Mouse (Mus musculus) heart, embryonic 13.5 days (tissue): ENCODE data around the gene Pnldc1. TPM values are rescaled to one million over a fixed set of nuclear protein-coding genes. Genes with fewer than 3 reads are reported as not detected.
"Not testable (repeated sequence)": the region's sequence is repeated elsewhere in the genome, so short reads cannot be mapped to it uniquely, and the experiment has no call there.

Source experiments
- ATAC-seq: fragments of 200-750 bp; cut with Nextera tagmentation; 2 replicates; pipeline ENCODE4 v1.8.0; 2017; ENCODE audit warnings: moderate TSS enrichment; ENCODE audit not compliant: insufficient number of reproducible peaks, low FRiP score, low TSS enrichment; ENCODE audit errors: extremely low read depth
- H3K27ac ChIP-seq: fragments of 300-500 bp; sonication (generic); replicated peaks from 2 replicates; pipeline ENCODE4 v1.5.1; 2015; ENCODE audit warnings: moderate library complexity, mild to moderate bottlenecking, inconsistent platforms
- H3K27me3 ChIP-seq: fragments of 300-500 bp; sonication (generic); replicated peaks from 2 replicates; pipeline ENCODE4 v1.6.1; 2015; ENCODE audit warnings: mild to moderate bottlenecking, inconsistent platforms
- H3K36me3 ChIP-seq: fragments of 300-500 bp; sonication (generic); 2 replicates; pipeline ENCODE4 v1.6.1; 2015; ENCODE audit warnings: mild to moderate bottlenecking, inconsistent platforms
- H3K4me1 ChIP-seq: fragments of 300-500 bp; sonication (generic); 2 replicates; pipeline ENCODE4 v1.6.1; 2015; ENCODE audit warnings: inconsistent platforms
- H3K4me2 ChIP-seq: fragments of 300-500 bp; sonication (generic); 2 replicates; pipeline ENCODE4 v1.6.1; 2015; ENCODE audit warnings: inconsistent platforms, mild to moderate bottlenecking, moderate library complexity
- H3K4me3 ChIP-seq: fragments of 300-500 bp; sonication (generic); 2 replicates; pipeline ENCODE4 v1.5.1; 2015; ENCODE audit warnings: moderate library complexity, mild to moderate bottlenecking, inconsistent platforms
- H3K9ac ChIP-seq: fragments of 300-500 bp; sonication (generic); 2 replicates; pipeline ENCODE4 v1.6.1; 2015; ENCODE audit warnings: inconsistent platforms, mild to moderate bottlenecking, moderate library complexity
- H3K9me3 ChIP-seq: fragments of 300-500 bp; sonication (generic); 2 replicates; pipeline ENCODE4 v1.6.1; 2016; ENCODE audit warnings: inconsistent platforms
- WGBS: fragments of 180-500 bp; shearing (Covaris S2); methylation state at CpG from one replicate; pipeline ENCODE4 v1.1.7; 2015; ENCODE audit warnings: mixed read lengths; 5-methylcytosine and 5-hydroxymethylcytosine counted together
- polyA plus RNA-seq: library from polyadenylated mRNA; unstranded; fragments of >200 nt; fragmentation: Nextera tagmentation; extraction: Ambion mirVana; gene quantifications from 2 replicates; pipeline ENCODE4 v1.2.1, GENCODE M21; 2015

Gene Pnldc1
- polyA plus RNA-seq, 1 experiment from 2014 or later = 1.0 TPM

- ATAC-seq = no peak
- H3K27ac ChIP-seq = no peak overlapping the region
- H3K9ac ChIP-seq = no peak overlapping the region
- no peaks in the 10 kb centered on the region for H3K9me3 ChIP-seq
- no peak overlapping the region for H3K4me2 ChIP-seq
- no peaks in the 10 kb centered on the region for H3K27me3 ChIP-seq
- WGBS = 79% methylated on average over 1 of the region's 1 CpGs
- H3K4me3 ChIP-seq = no peak overlapping the region
- H3K4me1 ChIP-seq = no peaks in the 10 kb centered on the region
- peaks cover 61% of the 10 kb centered on the region for H3K36me3 ChIP-seq
Observed at GRCm38 (mm10) chr17:12904349-12904748, 5.7 kb downstream of the Pnldc1 start.

DNA sequence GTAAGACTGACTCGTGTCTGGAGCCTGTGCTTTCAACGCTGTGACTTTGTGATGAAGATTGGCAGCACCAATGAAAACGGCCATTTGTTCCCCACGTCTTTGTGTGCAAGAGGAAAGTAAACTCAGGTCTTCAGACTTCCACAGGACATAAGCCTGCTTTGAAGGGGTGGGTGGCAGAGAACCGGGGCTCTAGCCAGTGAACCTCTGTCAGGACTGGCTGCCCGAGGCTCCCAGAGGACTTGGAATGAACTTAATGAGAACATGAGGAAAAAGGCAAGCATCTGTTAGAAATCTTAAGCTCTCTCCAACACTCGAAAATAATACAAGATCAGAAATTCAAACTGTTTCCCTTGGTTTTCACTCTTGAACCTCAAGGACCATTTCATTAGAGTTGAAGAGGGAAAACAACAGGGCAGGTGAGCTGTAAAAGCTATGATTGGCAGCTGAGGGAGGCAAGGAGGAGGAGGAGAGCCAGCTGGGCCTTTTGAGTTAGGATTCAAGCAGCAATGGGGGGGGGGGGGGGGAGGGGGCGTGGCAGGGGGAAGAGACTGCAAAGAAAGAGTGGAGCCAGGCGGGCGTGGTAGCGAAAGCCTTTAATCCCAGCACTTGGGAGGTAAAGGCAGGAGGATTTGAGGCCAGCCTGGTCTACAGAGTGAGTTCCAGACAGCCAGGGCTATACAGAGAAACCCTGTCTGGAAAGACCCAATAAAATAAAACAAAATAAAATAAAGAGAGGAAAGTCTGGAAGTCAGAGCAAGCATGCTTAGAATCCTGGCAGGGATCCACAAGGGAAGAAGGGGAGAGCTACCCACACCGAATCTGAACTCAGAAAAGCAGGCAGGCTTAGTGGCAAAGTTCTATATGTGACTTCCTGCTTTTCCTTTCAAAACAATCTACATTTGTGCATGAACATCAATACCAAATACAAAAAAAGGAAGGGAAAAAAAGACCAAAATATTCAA, 6.4 kb downstream of the Pnldc1 start:
- 59% methylated on average over 11 of the region's 12 CpGs for WGBS
- Histone ChIP-seq H3K4me3 (no peak overlapping the region), H3K9ac (no peak overlapping the region), H3K36me3 (peaks cover 63% of the 10 kb centered on the region), H3K9me3 (no peaks in the 10 kb centered on the region), H3K4me1 (no peaks in the 10 kb centered on the region), H3K27ac (no peak overlapping the region), H3K4me2 (no peak overlapping the region), H3K27me3 (no peaks in the 10 kb centered on the region)
- no peak for ATAC-seq

- 94% methylated on average over 6 of the region's 6 CpGs for WGBS
- Histone ChIP-seq H3K36me3 (peaks cover 64% of the 10 kb centered on the region), H3K9ac (no peak overlapping the region), H3K9me3 (no peaks in the 10 kb centered on the region), H3K4me2 (no peak overlapping the region), H3K4me3 (no peak overlapping the region), H3K4me1 (no peaks in the 10 kb centered on the region), H3K27ac (no peak overlapping the region), H3K27me3 (no peaks in the 10 kb centered on the region)
- ATAC-seq = no peak
Observed at GRCm38 (mm10) chr17:12902291-12902690, 7.7 kb downstream of the Pnldc1 start.

GRCm38 (mm10) chr17:12898607-12899006, 11.4 kb downstream of the Pnldc1 start:
- not testable (repeated sequence) for H3K4me2 ChIP-seq, H3K27me3 ChIP-seq, H3K9ac ChIP-seq, H3K4me3 ChIP-seq, H3K4me1 ChIP-seq, ATAC-seq, H3K27ac ChIP-seq, H3K9me3 ChIP-seq
- WGBS = 55% methylated on average over 2 of the region's 2 CpGs
- H3K36me3 ChIP-seq = peaks cover 64% of the 10 kb centered on the region

DNA sequence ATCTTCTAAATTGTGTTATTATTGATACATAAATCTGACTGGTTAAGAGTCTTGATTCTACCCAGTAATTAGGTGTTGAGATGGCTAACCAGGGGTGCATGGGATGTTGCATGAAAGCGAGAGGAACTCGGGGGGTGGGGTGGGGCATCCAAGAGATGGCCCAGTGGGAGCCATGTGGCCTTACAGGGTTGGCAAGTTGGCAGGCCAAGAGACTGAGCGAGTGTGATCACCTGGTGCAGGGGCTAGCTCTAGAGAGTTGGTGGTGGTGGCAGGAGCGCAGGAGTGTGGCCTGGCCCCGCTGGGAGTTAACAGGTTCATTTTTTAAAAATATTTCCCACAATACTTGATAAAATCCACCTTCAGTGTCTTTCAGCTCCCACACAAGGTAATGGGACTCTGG, 12.4 kb downstream of the Pnldc1 start:
- 79% methylated on average over 5 of the region's 5 CpGs for WGBS
- no peak overlapping the region for H3K4me3 ChIP-seq
- H3K4me1 ChIP-seq = no peaks in the 10 kb centered on the region
- no peaks in the 10 kb centered on the region for H3K27me3 ChIP-seq
- H3K4me2 ChIP-seq = no peak overlapping the region
- H3K9me3 ChIP-seq = no peaks in the 10 kb centered on the region
- peaks cover 57% of the 10 kb centered on the region for H3K36me3 ChIP-seq
- no peak for ATAC-seq
- no peak overlapping the region for H3K27ac ChIP-seq
- no peak overlapping the region for H3K9ac ChIP-seq

DNA sequence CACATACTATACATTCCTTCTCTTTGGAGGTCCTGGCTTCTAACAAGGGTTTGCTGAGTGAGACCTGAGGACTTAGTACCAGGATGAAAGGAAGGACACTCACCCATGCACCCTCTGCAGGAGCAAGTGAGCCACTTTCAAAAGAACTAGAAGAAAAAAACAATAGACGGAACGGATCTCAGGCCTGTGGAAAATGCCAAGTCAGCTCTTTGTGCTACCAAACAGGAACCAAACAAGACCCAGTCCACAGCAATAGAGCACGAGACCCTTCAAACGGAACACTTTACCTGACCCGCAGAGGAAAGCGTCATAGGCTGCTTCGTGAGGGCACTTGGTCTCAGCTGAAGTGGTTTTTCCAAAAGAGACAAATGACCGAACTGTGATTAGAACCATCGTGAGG, 18.0 kb downstream of the Pnldc1 start:
- H3K36me3 ChIP-seq = peaks cover 40% of the 10 kb centered on the region
- no peaks in the 10 kb centered on the region for H3K27me3 ChIP-seq
- no peak overlapping the region for H3K27ac ChIP-seq
- no peak for ATAC-seq
- H3K4me2 ChIP-seq = no peak overlapping the region
- H3K9ac ChIP-seq = no peak overlapping the region
- peaks cover 11% of the 10 kb centered on the region for H3K4me1 ChIP-seq
- H3K4me3 ChIP-seq = no peak overlapping the region
- H3K9me3 ChIP-seq = no peaks in the 10 kb centered on the region
- WGBS = 75% methylated on average over 9 of the region's 9 CpGs

DNA sequence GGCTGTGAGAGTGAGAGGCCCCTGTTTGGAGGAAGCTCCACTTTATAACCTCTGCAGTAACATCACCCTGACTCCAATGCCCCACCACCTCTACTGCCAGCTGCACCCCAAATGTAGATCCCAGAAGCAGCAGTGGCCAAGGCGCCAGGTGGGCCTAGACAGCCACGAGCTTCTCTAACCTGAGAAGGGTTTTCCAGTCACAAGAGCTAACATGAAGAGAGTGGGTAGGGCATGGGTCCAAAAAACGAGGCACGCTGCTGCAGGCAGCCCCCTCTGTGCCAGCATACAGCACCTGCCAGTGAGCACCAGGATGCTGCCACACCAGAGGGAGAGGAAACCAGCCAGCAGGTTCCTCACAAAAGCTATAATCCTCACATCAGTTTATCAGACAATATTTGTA, 19.0 kb downstream of the Pnldc1 start:
- Histone ChIP-seq H3K4me1 (peaks cover 17% of the 10 kb centered on the region), H3K36me3 (peaks cover 35% of the 10 kb centered on the region), H3K4me2 (no peak overlapping the region), H3K27me3 (no peaks in the 10 kb centered on the region), H3K9ac (no peak overlapping the region), H3K27ac (no peak overlapping the region), H3K4me3 (no peak overlapping the region), H3K9me3 (no peaks in the 10 kb centered on the region)
- no peak for ATAC-seq
- WGBS = 87% methylated on average over 4 of the region's 4 CpGs

DNA sequence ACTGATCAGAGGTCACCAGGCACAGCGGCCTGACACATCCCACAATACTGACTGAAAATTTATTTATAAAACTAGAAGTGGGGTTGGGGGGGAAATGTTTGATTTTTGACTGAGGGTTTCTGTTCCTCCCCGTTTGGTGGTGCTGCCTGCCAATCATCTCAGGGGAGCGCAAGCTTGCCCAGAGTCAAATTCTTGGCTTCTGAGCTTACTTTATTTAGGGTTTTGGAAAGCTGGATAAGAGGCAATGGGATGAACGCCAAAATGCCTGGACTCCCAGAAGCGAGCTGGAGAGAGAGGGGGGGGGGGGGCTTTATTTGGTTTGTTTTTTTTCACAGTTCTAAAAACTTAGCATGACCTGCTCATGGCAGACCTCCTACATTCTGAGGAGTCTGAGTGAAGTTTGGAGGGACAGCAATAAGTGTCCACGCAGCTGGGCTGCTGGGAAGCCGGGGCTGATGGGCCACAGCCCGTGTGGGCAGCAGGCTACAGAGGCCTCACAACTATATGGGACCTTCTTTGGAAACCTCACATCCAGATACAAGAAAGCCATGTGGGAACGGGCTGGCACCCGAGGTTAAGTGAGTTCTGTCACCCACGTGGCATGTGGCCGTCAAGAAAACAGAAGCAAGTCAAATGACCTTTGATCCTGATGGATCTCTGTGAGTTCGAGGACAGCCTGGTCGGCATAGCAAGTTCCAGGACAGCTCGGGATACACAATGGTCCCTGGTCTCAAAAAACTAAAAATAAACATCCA, 22.8 kb downstream of the Pnldc1 start:
- H3K27me3 ChIP-seq = no peaks in the 10 kb centered on the region
- peaks cover 17% of the 10 kb centered on the region for H3K4me1 ChIP-seq
- H3K27ac ChIP-seq = peak overlapping the region; percentile 36; the same call in 1 of the 2 replicates
- no peak overlapping the region for H3K9ac ChIP-seq
- no peaks in the 10 kb centered on the region for H3K9me3 ChIP-seq
- H3K36me3 ChIP-seq = peaks cover 23% of the 10 kb centered on the region
- WGBS = 62% methylated on average over 15 of the region's 15 CpGs
- H3K4me3 ChIP-seq = no peak overlapping the region
- H3K4me2 ChIP-seq = no peak overlapping the region
- no peak for ATAC-seq

GRCm38 (mm10) chr17:12886620-12887019, 23.4 kb downstream of the Pnldc1 start:
- Histone ChIP-seq H3K27ac (0 out of 2 replicates have a peak overlapping the region, but pooled peaks have one; percentile 17), H3K36me3 (peaks cover 19% of the 10 kb centered on the region), H3K4me3 (no peak overlapping the region), H3K9ac (no peak overlapping the region), H3K4me2 (no peak overlapping the region), H3K4me1 (peaks cover 17% of the 10 kb centered on the region), H3K9me3 (no peaks in the 10 kb centered on the region), H3K27me3 (no peaks in the 10 kb centered on the region)
- 38% methylated on average over 6 of the region's 6 CpGs for WGBS
- ATAC-seq = no peak

DNA sequence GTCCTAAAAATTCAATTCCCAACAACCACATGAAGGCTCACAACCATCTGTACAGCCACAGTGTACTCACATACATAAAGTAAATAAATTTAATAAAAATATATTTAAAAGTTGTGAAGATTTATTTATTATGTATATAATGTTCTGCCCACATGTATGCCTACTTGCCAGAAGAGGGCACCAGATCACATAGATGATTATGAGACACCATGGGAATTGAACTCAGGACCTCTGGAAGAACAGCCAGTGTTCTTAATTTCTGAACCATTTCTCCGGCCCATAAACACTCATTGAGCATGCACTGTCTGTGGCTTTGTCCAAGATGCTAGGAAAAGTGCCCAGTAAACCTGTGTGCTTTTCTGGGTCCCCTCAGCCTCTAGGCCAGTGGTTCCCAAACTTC, 28.8 kb downstream of the Pnldc1 start:
- H3K4me2 ChIP-seq = no peak overlapping the region
- no peaks in the 10 kb centered on the region for H3K36me3 ChIP-seq
- no peaks in the 10 kb centered on the region for H3K9me3 ChIP-seq
- no peaks in the 10 kb centered on the region; the same call in 1 of the 2 replicates for H3K27me3 ChIP-seq
- ATAC-seq = no peak
- H3K27ac ChIP-seq = no peak overlapping the region
- no peak overlapping the region for H3K4me3 ChIP-seq
- no peak overlapping the region for H3K9ac ChIP-seq
- WGBS = 63% methylated on average over 1 of the region's 1 CpGs
- H3K4me1 ChIP-seq = peaks cover 4% of the 10 kb centered on the region

DNA sequence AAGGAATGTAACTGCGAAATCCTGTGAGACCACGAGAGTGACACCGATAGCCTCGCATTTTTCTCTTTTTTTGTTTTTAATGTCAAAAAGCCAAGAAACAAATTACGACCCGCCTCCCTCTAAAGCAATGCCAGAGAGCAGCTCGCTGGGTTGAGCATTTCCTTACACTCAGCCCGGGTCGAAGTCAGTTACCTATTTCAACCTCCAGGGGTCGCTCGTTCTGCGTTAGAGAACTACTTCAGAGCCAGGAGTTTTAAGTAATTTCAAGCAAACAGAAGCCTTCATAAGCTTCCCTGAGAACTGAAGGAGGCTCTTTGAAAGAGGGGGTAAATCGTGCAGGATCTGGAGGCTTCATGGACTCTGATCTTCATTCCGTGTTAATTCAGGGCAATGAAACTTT, 29.9 kb downstream of the Pnldc1 start:
- Histone ChIP-seq H3K27ac (no peak overlapping the region), H3K27me3 (no peaks in the 10 kb centered on the region; the same call in 1 of the 2 replicates), H3K4me2 (peak overlapping the region; percentile 68), H3K9ac (peak overlapping the region; percentile 55), H3K4me1 (peaks cover 4% of the 10 kb centered on the region), H3K9me3 (no peaks in the 10 kb centered on the region), H3K36me3 (no peaks in the 10 kb centered on the region), H3K4me3 (peak overlapping the region; percentile 36)
- ATAC-seq = no peak
- WGBS = 2% methylated on average over 14 of the region's 14 CpGs
